Mouse (Mus musculus) neural tube, embryonic 10.5 days (tissue): ENCODE measurements around the gene Zfp942.

ENCODE experiments used
- DNase-seq: peaks from one replicate; pipeline ENCODE4 v3.0.0-alpha.2; 2017; ENCODE audit warnings: low spot score; ENCODE audit errors: extremely low spot score

Gene Zfp942

DNA sequence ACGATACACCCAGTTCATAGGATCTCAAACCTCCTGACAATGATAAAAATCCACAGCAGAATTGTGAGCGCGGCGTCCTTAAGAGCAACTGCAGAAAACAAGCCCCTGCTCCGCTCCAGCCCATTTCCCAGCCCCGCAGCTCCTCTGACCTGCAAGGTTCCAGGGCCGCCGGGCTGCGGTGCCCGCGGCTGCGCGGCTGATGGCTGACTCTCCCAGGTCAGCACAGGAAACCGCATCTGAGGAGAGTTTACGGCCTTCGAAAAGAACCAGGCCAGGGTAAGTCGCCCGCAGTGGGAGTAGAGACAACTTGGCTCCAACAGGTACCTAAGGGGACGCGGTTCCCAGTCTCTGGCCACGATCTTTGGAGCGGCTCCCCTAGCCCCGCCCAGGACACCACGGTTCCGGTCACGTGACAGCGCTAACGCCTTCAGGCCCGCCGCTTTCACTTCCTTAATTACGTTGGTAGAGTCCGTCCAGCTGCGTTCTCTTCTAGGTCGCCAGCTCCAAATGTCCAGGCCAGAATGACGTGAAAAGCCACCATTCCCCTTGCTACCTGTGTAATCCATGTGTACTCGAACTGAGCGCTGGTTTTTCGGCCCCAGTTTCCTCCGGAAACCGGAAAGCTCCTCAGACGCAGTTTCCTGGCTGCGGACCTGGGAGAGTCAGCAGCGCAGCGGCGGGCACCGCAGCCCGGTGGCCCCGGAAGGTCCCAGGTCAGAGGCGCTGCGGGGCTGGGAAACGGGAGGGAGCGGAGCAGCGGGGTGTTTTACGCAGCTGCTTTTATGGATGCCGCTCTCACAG, at the start of gene Zfp942, which contains the start of gene Zfp943:
TSS of gene Zfp942 (minus strand) at position 358 of the 801 bp plus-strand sequence.
TSS of gene Zfp943 (plus strand) at position 446 of the 801 bp plus-strand sequence.
- DNase-seq: peak; percentile 75

DNA sequence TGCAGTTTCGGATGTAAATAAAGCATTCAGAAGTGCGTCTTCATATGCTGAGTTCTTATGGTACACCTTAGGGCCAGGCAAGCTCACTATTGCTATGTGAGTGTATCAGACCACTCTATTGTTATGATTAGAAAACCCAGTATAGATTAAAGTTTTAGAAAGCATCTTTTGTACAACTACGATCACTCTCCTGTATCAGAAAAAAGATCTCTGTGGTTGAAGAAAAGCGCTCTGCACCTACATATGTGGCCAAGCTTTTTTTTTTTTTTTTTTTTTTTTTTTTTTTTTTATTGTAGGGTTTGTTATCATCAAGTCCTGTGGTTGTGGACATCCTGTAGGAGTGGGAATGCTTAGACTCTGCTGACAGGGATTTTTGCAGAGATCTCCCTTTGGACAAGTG, 1.0 kb upstream of the Zfp942 start:
- DNase-seq: no peak

DNA sequence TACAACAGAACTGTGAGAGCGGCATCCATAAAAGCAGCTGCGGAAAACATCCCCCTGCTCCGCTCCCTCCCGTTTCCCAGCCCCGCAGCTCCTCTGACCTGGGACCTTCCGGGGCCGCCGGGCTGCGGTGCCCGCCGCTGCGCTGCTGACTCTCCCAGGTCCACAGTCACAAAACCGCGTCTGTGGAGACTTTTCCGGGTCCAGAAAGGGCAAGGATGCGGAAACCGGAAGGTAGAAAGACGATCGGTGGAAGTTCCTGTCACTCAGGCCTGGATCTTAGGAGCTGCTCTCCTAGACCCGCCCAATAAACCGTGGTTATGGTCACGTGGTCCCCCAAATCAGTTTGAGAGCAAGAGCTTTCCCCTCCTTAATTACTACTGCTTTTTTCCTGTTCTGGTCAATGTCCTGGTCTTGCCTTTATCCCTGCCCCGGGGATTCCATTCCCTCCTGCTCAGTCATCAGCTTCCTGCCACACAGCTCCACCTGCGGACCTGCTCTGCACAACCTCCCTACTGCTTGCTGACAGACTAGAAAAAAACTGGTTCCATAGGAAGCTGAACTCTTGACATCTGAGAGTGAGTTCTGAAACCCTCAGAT, 52.7 kb downstream of the Zfp942 start, which contains the start of gene Zfp995:
TSS of gene Zfp995 (minus strand) at position 471 of the 597 bp plus-strand sequence.
- DNase-seq: peak; percentile 62

DNA sequence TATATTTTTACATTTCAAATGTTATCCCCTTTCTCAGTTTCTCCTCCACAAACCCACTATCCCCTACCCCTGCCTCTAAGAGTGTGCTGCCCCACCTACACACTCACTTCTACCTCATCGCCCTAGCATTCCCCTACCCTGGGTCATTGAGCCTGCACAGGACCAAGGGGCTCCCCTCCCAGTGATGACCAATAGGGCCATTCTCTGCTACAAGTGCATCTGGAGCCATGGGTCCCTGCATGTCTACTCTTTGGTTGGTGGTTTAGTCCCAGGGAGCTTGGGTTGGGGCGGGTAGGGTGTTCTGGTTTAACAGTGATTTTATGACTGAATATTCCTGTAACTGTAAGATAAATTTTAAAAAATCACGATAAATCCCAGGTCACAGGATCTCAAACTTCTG, 53.2 kb downstream of the Zfp942 start:
- DNase-seq: no peak
